Mouse (Mus musculus) adrenal gland, postnatal 25 days (tissue): ENCODE results near the gene Avil. TPM values are rescaled to one million over a fixed set of nuclear protein-coding genes. Genes with fewer than 3 reads are reported as not detected.

ENCODE experiments used
- DNase-seq: peaks from one replicate; pipeline ENCODE4 v3.0.0; 2021; ENCODE audit warnings: mixed read lengths
- total RNA-seq: library from RNA; stranded (reverse); gene quantifications from 2 replicates; pipeline ENCODE4 v1.2.3, GENCODE M21; 2021

The Avil gene
- total RNA-seq, 1 experiment from 2014 or later: 3.9 TPM

- no peak for DNase-seq
Measured at GRCm38 (mm10) chr10:127018422-127018821, 17.9 kb downstream of the Avil start.

GRCm38 (mm10) chr10:127030336-127031296 lies 30.1 kb downstream of the Avil start, which contains the start of gene Tsfm:
Tsfm (minus strand) TSS chr10:127030840.
- DNase-seq: peak; percentile 96

DNA sequence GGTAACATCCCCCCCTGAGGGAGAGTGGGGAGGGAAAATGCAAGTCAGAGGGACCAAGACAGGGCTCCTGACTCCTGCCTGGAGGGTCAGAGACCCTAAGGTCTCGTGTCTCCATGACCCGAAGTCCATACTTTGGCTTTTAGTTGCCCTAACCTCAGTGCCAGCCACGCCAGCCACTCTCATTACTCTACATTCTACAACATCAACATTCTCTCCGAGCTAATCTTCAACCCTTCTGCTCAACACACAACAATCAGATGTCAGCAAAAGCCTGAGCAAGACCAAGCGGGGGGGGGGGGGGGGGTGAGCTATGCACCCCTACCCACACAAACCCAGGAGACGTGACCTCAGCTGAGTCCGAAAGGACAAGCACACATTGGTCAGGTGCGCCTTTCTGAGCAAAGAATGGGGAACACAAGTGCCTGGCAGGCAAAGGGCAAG lies 32.8 kb downstream of the Avil start:
- DNase-seq: no peak

- DNase-seq: no peak
Measured at GRCm38 (mm10) chr10:127036273-127036672, 35.8 kb downstream of the Avil start.

- no peak for DNase-seq
Measured at GRCm38 (mm10) chr10:127037641-127038040, 37.1 kb downstream of the Avil start.

- DNase-seq: peak; percentile 32
Measured at GRCm38 (mm10) chr10:127040569-127041214, 40.2 kb downstream of the Avil start.

DNA sequence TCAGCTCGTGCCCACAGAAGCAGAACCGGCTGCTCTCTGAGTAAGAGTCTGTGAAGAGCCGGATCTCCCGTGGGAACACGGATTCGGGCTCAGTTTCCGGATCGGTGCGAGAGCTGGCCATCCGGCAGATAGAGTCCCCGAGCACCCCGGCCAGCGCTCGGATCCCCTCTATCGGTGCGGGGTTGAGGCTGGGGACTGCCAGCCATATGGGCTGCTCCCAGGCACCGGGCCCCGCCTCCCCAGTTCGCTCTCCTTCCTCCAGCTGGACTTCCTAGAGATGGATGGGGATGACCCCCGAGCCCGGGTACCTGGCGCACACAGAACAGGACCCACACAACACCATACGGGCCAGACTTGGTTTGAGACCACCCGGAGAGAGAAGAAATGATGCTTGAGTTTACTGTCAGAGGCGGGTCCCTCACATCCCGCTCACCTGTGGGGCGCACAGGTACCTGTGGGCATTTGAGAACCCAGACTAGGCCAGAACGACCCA lies 40.8 kb downstream of the Avil start, which contains the start of the genes Mettl1 and Eef1akmt3:
TSS of gene Mettl1 (plus strand) at position 141 of the 493 bp plus-strand sequence.
TSS of gene Eef1akmt3 (minus strand) at position 240 of the 493 bp plus-strand sequence.
- DNase-seq: peak; percentile 46

GRCm38 (mm10) chr10:127041774-127042338 lies 41.3 kb downstream of the Avil start:
- DNase-seq: peak; percentile 89

- DNase-seq: no peak
Measured at GRCm38 (mm10) chr10:127042468-127043115, 42.1 kb downstream of the Avil start.

- no peak for DNase-seq
Measured at GRCm38 (mm10) chr10:127043187-127043586, 42.7 kb downstream of the Avil start.

DNA sequence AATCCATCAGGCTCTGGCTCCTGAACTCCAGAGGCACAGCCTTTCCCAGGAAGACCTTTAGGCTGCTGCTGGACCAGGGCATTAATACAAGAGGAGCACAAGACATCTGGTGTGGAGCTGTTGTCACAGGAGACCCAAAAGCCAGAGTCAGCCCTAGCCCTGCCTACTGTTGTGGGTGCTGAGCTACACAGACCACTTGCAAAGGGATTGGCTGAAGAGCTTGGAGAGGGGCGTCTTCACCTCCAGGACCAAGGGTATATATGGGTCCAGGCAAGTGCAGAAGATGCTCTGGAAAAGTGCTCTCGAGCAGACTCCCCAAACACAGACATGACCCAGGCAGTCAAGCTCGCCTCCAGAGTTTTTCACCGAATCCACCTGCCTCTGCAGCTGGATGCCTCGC lies 47.4 kb downstream of the Avil start, which contains the start of gene Cyp27b1:
TSS of gene Cyp27b1 (plus strand) at position 297 of the 400 bp plus-strand sequence.
- DNase-seq: no peak

DNA sequence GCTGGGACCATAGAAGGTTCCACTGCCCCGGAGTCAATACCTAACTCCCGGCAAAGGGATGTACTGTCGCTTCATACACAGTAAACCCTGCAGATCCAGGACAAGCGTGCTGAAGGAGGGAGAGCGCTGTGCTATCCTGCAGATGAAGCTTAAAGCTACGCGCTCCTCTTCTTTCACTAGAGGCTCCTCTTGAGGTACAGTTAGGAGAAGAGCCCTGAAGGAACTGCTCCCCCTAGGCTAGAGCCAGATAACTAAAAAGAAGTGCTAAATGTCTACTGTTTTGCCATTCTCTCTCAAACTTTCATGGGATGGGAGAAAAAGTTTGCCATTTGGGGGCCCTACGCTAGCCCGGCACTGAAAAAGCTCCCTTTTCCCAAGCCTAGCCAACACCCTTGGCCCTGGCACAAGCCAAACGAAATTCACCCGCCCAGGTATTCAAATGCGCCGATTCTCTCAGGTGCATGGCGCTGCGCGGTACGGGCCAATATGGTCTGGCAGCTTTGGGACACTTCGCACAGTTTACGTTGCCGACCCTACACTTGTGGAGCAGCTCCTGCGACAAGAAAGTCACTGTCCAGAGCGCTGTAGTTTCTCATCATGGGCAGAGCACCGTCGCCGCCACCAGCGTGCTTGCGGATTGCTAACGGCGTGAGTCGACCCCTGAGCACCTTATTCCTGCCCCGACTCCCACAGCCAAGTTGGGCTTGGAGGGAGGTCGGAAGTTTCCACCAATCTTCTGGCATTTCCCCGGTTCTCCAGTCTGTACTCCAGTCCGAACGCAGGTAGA lies 48.3 kb downstream of the Avil start:
- DNase-seq: no peak

DNA sequence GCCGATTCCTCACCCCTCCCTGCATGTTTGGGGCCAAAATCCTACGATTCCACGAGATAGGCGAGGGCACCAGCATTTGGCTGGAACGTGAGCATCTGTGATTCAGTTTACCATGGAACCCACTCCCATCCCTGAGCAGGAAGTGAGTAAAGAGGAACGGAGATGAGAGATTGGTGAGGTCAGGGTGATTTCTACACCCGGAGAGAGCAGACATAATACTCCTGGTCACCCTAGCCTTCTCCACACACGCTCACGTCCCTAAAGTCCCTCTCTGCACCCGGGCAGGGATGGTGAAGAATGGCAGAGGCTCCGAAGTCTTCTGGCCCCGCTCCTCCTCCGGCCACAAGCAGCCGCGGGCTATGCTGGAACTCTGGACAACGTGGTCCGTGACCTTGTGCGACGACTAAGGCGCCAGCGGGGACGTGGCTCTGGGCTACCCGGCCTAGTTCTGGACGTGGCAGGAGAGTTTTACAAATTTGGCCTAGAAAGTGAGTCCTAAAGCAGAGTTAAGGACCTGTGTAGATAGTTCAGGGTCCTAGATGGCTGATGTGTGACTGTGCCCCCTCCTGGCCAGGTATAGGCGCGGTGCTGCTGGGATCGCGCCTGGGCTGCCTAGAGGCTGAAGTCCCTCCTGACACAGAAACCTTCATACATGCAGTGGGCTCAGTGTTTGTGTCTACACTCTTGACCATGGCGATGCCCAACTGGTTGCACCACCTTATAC lies 49.0 kb downstream of the Avil start:
- DNase-seq: peak; percentile 20

- DNase-seq: no peak
Measured at GRCm38 (mm10) chr10:127050119-127050474, 49.6 kb downstream of the Avil start.

- no peak for DNase-seq
Measured at GRCm38 (mm10) chr10:127054646-127055045, 54.1 kb downstream of the Avil start.

GRCm38 (mm10) chr10:127055406-127055805 lies 54.9 kb downstream of the Avil start:
- DNase-seq: no peak

DNA sequence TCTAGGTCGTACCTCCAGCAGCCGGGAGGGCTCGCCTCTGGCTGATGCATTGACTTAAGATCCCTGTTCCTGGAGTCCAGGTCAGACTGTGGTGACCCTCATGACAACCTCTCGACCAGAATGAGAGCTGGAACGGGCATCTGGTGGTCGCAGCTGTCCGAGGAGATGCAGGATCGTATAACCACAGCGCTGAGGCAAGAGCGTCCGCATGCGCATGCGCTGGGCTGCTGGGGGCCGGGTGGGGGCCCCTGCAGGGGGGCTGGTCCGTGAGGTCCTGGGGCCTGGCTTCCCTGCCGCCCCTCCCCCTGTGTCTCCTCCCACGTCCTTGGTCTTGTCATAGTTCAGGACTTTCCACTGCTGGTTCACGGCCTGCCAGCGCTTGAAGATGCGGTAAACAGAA lies 56.0 kb downstream of the Avil start:
- no peak for DNase-seq

DNA sequence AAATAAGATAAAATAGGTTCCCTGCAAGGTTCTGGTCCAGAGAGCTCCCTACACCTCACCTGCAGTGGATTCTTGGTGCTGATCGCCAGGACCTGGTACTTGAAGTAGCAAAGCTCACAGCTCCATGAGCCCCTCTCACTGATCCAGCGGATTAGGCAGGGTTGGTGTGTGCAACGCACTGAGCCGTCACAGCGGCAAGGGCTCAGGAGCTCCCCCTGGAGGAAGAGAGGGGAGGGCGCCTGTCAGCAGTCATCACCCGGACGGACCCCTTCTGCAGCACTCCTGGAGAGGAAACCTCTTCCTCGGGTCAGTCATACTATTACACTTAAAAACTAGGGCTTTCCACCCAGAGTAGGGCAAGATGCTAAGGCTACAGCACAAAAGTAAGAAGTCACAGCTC lies 57.7 kb downstream of the Avil start:
- DNase-seq: peak; percentile 80

- DNase-seq: no peak
Measured at GRCm38 (mm10) chr10:127058708-127059107, 58.2 kb downstream of the Avil start.
